Mouse (Mus musculus): ENCODE results near the gene Tubgcp3. TPM values are rescaled to one million over a fixed set of nuclear protein-coding genes. Genes with fewer than 3 reads are reported as not detected.
A peak's percentile ranks its signal among the peaks of the same experiment; 100 is the strongest.
"Not testable (repeated sequence)": the region's sequence is repeated elsewhere in the genome, so short reads cannot be mapped to it uniquely, and the experiment has no call there.

The Tubgcp3 gene
- polyA plus RNA-seq, 1 experiment from 2014 or later = 38.6 TPM

- Histone ChIP-seq H3K27me3 (peaks cover 4% of the 10 kb centered on the region; the same call in 1 of the 2 replicates), H3K36me3 (0 out of 2 replicates have a peak, but pooled peaks cover 5% of the 10 kb centered on the region), H3K4me3 (replicated peaks) (peak overlapping the region; percentile 94), H3K4me2 (replicated peaks) (peak overlapping the region; percentile 84), H3K4me1 (peaks cover 18% of the 10 kb centered on the region), H3K9me3 (replicated peaks) (no peaks in the 10 kb centered on the region), H3K9ac (peak overlapping the region; percentile 90; the same call in 1 of the 2 replicates), H3K27ac (replicated peaks) (no peak overlapping the region)
- no peak for ATAC-seq (ENCODE audit: insufficient number of reproducible peaks, low FRiP score, low TSS enrichment, low read depth)
- WGBS = 27% methylated on average over 6 of the region's 6 CpGs
Measured at GRCm38 (mm10) chr8:12670965-12671364, 1.1 kb downstream of the Tubgcp3 start.

DNA sequence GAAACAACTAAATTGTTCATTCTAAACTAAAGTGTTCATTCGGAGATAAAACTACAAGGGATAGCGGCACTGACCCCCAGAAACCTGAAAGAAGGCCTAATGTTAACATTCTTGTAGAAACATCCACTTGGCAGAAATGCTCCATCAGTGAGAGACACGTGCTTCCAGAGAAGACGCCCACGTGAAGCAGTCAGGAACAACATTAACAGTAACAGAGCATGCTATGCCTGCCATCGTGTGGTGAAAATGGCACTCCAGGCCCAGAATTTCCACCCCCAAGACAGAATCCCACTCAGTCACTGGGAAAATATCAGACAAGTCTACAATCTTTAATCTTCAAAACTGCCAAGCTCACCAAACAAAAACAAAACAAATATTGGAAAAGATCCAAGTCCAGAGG lies 3.2 kb downstream of the Tubgcp3 start:
- no peak overlapping the region for H3K4me2 ChIP-seq (replicated peaks)
- H3K27ac ChIP-seq (replicated peaks) = no peak overlapping the region
- peaks cover 18% of the 10 kb centered on the region for H3K4me1 ChIP-seq
- H3K9me3 ChIP-seq (replicated peaks) = no peaks in the 10 kb centered on the region
- H3K27me3 ChIP-seq = peaks cover 4% of the 10 kb centered on the region; the same call in 1 of the 2 replicates
- H3K36me3 ChIP-seq = 0 out of 2 replicates have a peak, but pooled peaks cover 5% of the 10 kb centered on the region
- H3K9ac ChIP-seq = no peak overlapping the region
- ATAC-seq (ENCODE audit: insufficient number of reproducible peaks, low FRiP score, low TSS enrichment, low read depth) = no peak
- H3K4me3 ChIP-seq (replicated peaks) = no peak overlapping the region
- WGBS = 86% methylated on average over 6 of the region's 6 CpGs

- Histone ChIP-seq H3K36me3 (peaks cover 13% of the 10 kb centered on the region; the same call in 1 of the 2 replicates), H3K4me1 (peaks cover 10% of the 10 kb centered on the region)
- not testable (repeated sequence) for H3K27me3 ChIP-seq; H3K4me2 ChIP-seq (replicated peaks); H3K9me3 ChIP-seq (replicated peaks); H3K4me3 ChIP-seq (replicated peaks); H3K9ac ChIP-seq; H3K27ac ChIP-seq (replicated peaks); ATAC-seq (ENCODE audit: insufficient number of reproducible peaks, low FRiP score, low TSS enrichment, low read depth)
- WGBS = 86% methylated on average over 3 of the region's 3 CpGs
Measured at GRCm38 (mm10) chr8:12666530-12666929, 5.5 kb downstream of the Tubgcp3 start.

DNA sequence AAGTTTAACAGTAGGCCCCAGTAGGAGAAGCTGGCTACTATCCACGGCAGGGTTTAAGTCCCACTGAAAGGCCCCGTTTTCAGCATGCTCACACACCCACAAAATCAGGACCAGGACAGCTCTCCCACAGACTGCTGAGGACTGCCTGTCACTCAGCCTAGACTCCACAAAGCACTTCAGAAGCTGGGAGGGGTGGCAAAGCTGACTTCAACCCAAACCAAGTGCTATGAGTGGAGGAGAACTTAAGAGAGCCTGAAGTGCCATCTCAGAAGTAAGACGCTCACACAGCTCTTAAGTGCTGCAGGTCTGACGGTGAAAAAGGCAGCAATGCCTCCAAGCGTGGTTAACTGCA lies 9.0 kb downstream of the Tubgcp3 start:
- Histone ChIP-seq H3K4me2 (replicated peaks) (no peak overlapping the region), H3K27me3 (no peaks in the 10 kb centered on the region), H3K27ac (replicated peaks) (no peak overlapping the region), H3K36me3 (peaks cover 28% of the 10 kb centered on the region), H3K4me1 (peaks cover 7% of the 10 kb centered on the region; the same call in 1 of the 2 replicates), H3K9ac (no peak overlapping the region), H3K9me3 (replicated peaks) (no peaks in the 10 kb centered on the region), H3K4me3 (replicated peaks) (no peak overlapping the region)
- ATAC-seq (ENCODE audit: insufficient number of reproducible peaks, low FRiP score, low TSS enrichment, low read depth) = no peak
- 64% methylated on average over 5 of the region's 5 CpGs for WGBS

- Histone ChIP-seq H3K27ac (replicated peaks) (no peak overlapping the region), H3K4me2 (replicated peaks) (no peak overlapping the region), H3K27me3 (no peaks in the 10 kb centered on the region), H3K9me3 (replicated peaks) (no peaks in the 10 kb centered on the region), H3K4me1 (peaks cover 7% of the 10 kb centered on the region; the same call in 1 of the 2 replicates), H3K4me3 (replicated peaks) (no peak overlapping the region), H3K9ac (no peak overlapping the region), H3K36me3 (peaks cover 33% of the 10 kb centered on the region)
- no peak for ATAC-seq (ENCODE audit: insufficient number of reproducible peaks, low FRiP score, low TSS enrichment, low read depth)
- WGBS = 61% methylated on average over 4 of the region's 4 CpGs
Measured at GRCm38 (mm10) chr8:12662375-12663104, 9.5 kb downstream of the Tubgcp3 start.

DNA sequence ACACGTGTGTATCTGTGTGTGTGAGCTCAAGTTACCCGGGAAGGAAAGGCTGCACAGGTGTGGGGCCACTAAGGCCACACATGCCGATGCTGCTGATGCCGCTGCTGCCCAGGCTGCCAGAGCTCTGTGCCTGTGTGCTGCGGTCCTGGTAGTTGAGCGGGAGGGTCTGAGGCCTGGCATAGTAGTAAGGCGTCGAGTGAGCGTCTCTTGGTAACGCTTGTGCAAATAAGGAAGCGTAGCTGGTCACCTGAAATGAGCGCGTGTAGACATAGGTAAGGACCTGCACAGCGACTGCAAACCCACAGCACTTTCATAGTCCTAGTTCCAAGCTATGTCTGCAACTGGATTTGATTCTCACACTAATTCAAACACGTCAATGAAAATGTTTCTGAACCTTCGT lies 14.6 kb downstream of the Tubgcp3 start:
- Histone ChIP-seq H3K36me3 (peaks cover 78% of the 10 kb centered on the region), H3K4me1 (peaks cover 7% of the 10 kb centered on the region; the same call in 1 of the 2 replicates), H3K27ac (replicated peaks) (no peak overlapping the region), H3K9ac (no peak overlapping the region), H3K27me3 (no peaks in the 10 kb centered on the region), H3K9me3 (replicated peaks) (no peaks in the 10 kb centered on the region), H3K4me3 (replicated peaks) (no peak overlapping the region), H3K4me2 (replicated peaks) (no peak overlapping the region)
- WGBS = 96% methylated on average over 16 of the region's 16 CpGs
- ATAC-seq (ENCODE audit: insufficient number of reproducible peaks, low FRiP score, low TSS enrichment, low read depth) = no peak

DNA sequence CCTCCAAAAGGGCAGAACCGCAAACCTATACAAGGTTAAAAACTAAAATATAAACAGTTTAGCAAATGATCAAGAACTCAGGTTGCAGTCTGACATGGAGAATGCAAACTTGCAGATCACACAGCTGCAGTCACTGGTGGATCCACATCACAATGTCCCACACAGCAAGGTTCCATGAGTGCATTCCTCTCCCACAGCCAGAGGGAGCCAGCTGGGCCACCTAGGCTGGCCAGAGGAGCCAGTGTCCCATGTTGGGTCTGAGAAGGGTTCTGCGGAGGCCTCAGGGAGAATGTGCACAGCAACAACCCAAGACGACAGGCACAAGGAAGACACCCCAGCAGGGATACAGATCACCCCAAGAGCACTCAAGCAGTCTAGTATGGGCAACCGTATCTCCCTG lies 20.8 kb downstream of the Tubgcp3 start:
- Histone ChIP-seq H3K36me3 (peaks cover 81% of the 10 kb centered on the region), H3K27ac (replicated peaks) (no peak overlapping the region), H3K27me3 (no peaks in the 10 kb centered on the region), H3K9me3 (replicated peaks) (no peaks in the 10 kb centered on the region), H3K4me1 (no peaks in the 10 kb centered on the region), H3K4me3 (replicated peaks) (no peak overlapping the region), H3K9ac (no peak overlapping the region), H3K4me2 (replicated peaks) (no peak overlapping the region)
- WGBS = 90% methylated on average over 4 of the region's 4 CpGs
- no peak for ATAC-seq (ENCODE audit: insufficient number of reproducible peaks, low FRiP score, low TSS enrichment, low read depth)

DNA sequence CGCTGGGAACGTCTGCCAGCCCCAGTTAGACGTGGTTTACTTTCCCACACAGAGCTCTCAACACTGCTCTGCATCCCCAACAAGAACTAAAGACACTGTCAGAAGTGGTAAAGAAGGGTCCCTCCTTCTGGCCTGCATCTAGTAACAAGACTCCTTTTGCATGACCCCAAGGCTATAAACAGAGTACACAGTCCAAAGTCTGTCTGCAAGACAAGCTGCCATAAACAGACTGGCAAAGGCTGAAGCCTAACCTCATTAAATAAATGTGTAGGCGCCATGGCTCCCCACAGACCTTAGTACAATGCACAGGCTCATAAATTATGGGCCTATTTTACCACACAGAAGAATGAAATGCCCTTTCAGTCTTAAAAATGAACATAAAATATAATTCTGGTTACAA lies 21.6 kb downstream of the Tubgcp3 start:
- ATAC-seq (ENCODE audit: insufficient number of reproducible peaks, low FRiP score, low TSS enrichment, low read depth) = no peak
- 87% methylated on average over 4 of the region's 4 CpGs for WGBS
- H3K4me3 ChIP-seq (replicated peaks) = no peak overlapping the region

DNA sequence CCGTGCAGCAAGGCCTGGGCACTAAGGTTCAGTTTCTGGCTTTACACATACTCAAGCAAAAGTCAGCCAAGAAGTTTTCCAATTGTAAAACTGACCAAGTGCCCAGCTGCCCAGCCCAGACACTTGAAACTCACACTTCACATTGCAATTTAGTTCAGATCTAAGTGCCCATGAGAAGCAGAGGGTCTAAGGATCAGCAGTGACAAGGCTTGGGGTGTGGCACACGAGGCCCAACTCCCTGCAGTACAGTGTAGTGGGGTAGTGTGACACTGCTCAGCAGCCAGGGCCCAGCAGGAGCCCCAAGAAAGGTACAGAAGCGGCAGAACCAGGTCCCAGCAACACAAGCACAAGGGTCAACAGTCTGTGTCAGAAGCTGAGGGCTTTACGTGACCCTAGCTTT lies 23.1 kb downstream of the Tubgcp3 start:
- no peak overlapping the region for H3K4me3 ChIP-seq (replicated peaks)
- no peaks in the 10 kb centered on the region for H3K9me3 ChIP-seq (replicated peaks)
- no peak for ATAC-seq (ENCODE audit: insufficient number of reproducible peaks, low FRiP score, low TSS enrichment, low read depth)
- H3K9ac ChIP-seq = no peak overlapping the region
- WGBS = 93% methylated on average over 4 of the region's 4 CpGs
- no peak overlapping the region for H3K4me2 ChIP-seq (replicated peaks)
- H3K27me3 ChIP-seq = no peaks in the 10 kb centered on the region
- no peak overlapping the region for H3K27ac ChIP-seq (replicated peaks)
- no peaks in the 10 kb centered on the region for H3K4me1 ChIP-seq
- H3K36me3 ChIP-seq = peaks cover 71% of the 10 kb centered on the region

More for the DNA sequence above, 21.6 kb downstream of the Tubgcp3 start:
- H3K4me1 ChIP-seq = no peaks in the 10 kb centered on the region
- H3K27me3 ChIP-seq = no peaks in the 10 kb centered on the region
- H3K9me3 ChIP-seq (replicated peaks) = no peaks in the 10 kb centered on the region
- H3K27ac ChIP-seq (replicated peaks) = no peak overlapping the region
- no peak overlapping the region for H3K4me2 ChIP-seq (replicated peaks)
- H3K9ac ChIP-seq = no peak overlapping the region
- peaks cover 75% of the 10 kb centered on the region for H3K36me3 ChIP-seq

DNA sequence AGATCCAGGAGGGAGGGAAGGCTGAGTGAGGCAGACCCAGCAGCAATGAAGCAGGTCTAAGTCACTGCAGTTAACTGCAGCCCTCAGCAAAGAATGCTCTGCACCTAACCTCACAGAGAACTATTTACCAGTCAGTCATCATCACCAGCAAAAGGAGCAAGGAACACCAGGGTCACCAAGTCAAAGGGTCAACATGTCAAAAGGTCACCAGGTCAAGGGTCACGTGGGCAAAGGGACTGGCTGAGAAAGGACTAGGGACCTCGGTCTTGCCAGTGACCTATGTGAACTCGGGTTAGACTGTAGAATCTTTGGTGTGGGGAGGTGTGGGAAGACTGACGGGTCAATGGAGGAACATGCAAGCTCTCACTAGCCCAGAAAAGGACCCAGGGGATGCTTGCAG lies 25.5 kb downstream of the Tubgcp3 start:
- peaks cover 52% of the 10 kb centered on the region for H3K36me3 ChIP-seq
- 50% methylated on average over 4 of the region's 4 CpGs for WGBS
- no peak overlapping the region for H3K4me3 ChIP-seq (replicated peaks)
- no peaks in the 10 kb centered on the region for H3K4me1 ChIP-seq
- no peak for ATAC-seq (ENCODE audit: insufficient number of reproducible peaks, low FRiP score, low TSS enrichment, low read depth)
- no peaks in the 10 kb centered on the region for H3K27me3 ChIP-seq
- no peak overlapping the region for H3K27ac ChIP-seq (replicated peaks)
- H3K4me2 ChIP-seq (replicated peaks) = no peak overlapping the region
- H3K9me3 ChIP-seq (replicated peaks) = no peaks in the 10 kb centered on the region
- no peak overlapping the region for H3K9ac ChIP-seq

DNA sequence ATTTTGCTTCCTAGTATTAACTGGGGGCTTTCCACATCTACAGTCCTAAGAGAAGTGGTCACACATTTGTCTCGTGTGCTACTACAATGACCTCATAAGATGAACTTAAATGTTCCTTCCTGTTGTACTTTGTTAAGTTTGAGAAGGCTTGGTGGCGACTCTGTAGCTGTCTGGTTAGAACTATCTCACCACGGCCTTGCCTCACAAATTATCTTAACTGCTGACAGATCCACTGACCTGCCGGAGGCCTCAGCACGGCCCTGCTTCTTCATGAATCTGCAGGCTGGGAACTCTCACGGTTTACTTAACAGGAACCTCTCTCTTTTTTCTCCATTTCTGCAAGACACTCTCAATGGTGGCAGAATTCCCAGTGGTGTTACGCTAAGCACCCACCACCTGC lies 27.2 kb downstream of the Tubgcp3 start:
- Histone ChIP-seq H3K27me3 (no peaks in the 10 kb centered on the region), H3K4me1 (no peaks in the 10 kb centered on the region), H3K4me2 (replicated peaks) (no peak overlapping the region), H3K4me3 (replicated peaks) (no peak overlapping the region), H3K27ac (replicated peaks) (no peak overlapping the region), H3K9ac (no peak overlapping the region), H3K9me3 (replicated peaks) (no peaks in the 10 kb centered on the region), H3K36me3 (peaks cover 50% of the 10 kb centered on the region)
- 82% methylated on average over 7 of the region's 7 CpGs for WGBS
- no peak for ATAC-seq (ENCODE audit: insufficient number of reproducible peaks, low FRiP score, low TSS enrichment, low read depth)

DNA sequence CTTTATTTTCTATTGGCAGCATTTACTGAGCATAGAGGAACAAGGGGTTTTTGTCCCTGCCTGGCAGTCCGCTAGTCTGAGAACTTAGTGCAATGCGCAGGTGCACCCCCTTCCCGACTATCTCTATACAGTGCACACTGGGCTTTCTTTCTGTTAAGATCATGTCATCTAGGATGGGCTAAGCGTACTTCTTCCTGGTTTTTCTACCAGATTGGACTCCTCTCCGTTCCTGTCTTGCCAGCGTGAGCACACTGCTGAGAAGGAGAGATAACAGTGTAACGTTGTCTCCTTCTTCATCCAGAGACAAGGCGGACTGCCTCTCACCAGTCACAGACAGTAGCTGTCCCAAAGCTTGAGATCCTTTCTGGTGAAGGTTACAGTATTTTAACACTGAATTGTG lies 27.7 kb downstream of the Tubgcp3 start:
- Histone ChIP-seq H3K9ac (no peak overlapping the region), H3K27ac (replicated peaks) (no peak overlapping the region), H3K4me1 (no peaks in the 10 kb centered on the region), H3K27me3 (no peaks in the 10 kb centered on the region), H3K4me3 (replicated peaks) (no peak overlapping the region), H3K4me2 (replicated peaks) (no peak overlapping the region), H3K9me3 (replicated peaks) (no peaks in the 10 kb centered on the region), H3K36me3 (peaks cover 50% of the 10 kb centered on the region)
- no peak for ATAC-seq (ENCODE audit: insufficient number of reproducible peaks, low FRiP score, low TSS enrichment, low read depth)
- 93% methylated on average over 8 of the region's 8 CpGs for WGBS

Measured in embryonic facial prominence, embryonic 15.5 days (tissue).